Mouse (Mus musculus) spleen, postnatal 14 days (tissue): ENCODE results near the gene Entpd7.

Source experiments
- DNase-seq, 2 experiments: peaks; one replicate each; pipeline ENCODE4 v3.0.0; 2021 to 2022; ENCODE audit warnings: low spot score in 2 of 2

Entpd7 gene

GRCm38 (mm10) chr19:43770584-43770983 lies 81.1 kb downstream of the Entpd7 start:
- DNase-seq: no peak

DNA sequence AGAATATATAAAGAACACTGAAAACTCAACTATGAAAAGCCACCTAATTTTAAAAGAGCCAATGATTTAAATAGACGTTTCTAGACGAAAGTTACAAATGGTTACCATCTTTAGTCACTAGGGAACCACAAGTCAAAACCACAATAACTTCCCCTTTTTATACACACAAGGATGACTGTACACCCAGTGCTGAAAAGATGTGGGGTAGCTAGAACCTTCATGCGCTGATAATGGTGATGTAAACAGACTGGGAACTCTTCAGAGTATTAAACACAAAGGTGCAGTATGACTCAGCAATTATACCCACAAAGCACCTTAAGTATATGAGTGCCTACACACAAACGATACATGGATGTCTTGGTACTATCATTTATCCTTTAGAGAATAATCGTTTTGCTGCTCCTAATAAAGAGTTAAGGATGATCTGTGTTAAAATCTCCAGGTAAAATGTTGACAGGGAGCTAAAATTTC lies 82.1 kb downstream of the Entpd7 start:
- no peak for DNase-seq

DNA sequence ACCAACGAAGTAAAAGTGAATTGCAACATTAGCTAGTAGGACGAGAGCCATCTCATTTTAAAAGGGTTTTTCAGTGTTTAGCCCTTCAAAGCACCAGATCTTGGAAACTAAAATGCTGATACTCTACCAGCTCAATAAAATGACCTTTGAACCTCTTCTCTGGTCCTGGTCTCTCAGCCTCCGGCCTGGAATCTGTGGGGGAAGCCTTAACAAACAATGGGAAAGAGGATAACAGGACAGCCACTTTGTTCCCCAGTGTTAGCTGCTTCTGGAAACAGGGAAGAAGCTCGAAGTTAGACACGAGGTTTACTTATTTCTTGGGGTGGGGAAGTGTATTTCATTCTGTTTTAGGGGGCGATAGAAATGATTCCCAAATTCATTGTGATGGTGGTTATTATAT lies 82.8 kb downstream of the Entpd7 start:
- DNase-seq: no peak

DNA sequence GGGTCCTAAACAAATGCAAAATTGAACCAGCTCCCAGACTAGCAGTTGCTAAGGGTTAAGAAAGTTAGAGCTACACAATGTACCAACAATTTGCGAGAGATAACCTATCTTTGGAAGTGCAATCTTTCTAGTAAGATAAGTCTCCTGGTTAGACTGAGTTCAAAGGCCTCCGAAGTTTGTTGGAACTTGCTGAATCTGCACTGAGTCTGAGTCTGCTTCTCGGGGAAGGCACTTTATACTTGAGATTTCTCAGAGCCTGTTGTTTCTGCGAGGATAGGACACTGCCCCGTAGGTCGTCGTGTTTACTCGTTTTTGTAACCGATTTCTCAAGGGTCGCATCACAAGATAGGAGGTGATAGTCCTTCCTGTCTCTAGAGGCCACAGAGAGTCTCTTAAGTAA lies 86.0 kb downstream of the Entpd7 start:
- no peak for DNase-seq

- DNase-seq: no peak
Observed at GRCm38 (mm10) chr19:43776561-43776960, 87.1 kb downstream of the Entpd7 start.

DNA sequence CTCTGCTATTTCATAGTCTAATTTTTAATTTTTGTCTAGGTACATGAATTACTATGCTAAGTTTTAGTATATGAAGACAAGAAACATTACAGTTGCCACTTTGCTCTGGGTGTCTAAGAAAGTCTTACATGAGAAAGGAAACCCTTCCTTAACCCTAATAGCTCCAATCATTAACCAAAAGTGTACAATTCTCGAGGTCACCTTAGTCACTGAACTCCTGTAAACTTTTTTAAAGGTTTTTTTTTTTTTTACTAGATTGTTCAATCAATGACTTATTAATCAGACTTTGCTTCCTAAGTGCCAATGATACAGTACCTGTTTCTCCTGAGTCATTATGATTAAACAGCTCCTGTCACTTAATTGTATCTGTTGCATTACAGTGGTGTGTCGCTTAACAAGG lies 87.8 kb downstream of the Entpd7 start:
- DNase-seq: no peak

GRCm38 (mm10) chr19:43780391-43780790 lies 90.9 kb downstream of the Entpd7 start:
- DNase-seq: no peak

DNA sequence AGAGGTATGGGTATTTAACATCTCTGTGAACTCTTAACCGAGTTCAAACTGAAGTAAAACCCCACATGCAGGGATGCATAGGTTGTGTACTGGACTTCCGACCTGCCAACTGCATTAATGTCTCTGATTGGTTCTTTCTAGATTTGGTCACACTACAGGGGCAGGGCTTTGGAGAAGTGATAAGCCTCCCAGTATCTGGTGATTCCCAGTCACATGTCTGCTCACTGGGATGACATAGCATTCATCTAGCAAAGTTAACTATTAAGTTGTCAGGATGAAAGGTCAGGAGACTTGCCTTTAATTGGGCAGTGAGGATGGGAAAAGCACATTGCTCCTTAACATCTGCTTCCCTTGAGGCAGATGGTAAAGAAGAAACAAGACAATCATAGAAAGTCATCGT lies 92.5 kb downstream of the Entpd7 start, which contains the start of gene Abcc2:
Abcc2 (plus strand) TSS at position 213 of the 400 bp plus-strand sequence.
- no peak for DNase-seq
